In the genomic region with DNA sequence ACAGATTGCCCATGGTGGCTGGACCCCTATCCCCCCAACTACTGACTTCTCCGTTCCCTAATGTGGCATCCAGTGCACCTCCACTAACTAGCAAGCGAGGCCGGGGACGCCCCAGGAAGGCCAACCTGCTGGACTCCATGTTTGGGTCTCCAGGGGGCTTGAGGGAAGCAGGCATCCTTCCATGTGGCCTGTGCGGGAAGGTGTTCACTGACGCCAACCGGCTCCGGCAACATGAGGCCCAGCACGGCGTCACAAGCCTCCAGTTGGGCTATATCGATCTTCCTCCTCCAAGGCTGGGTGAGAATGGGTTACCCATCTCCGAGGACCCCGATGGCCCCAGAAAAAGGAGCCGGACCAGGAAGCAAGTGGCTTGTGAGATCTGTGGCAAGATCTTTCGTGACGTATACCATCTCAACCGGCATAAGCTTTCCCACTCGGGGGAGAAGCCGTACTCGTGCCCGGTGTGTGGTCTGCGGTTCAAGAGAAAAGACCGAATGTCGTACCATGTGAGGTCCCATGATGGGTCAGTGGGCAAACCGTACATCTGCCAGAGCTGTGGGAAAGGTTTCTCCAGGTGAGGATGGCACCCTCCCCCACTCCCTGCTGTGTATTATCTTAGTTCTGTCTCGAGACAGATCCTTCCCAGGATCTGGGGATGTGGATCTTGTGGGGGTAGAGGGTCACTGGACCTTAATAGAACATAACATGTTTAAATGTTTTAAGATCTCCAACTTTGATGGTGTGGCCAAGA, we compare ENCODE assay signal across 8 mouse cellular contexts. TPM values are rescaled to one million over a fixed set of nuclear protein-coding genes. Genes with fewer than 3 reads are reported as not detected.
DNase-seq lines count a peak whose midpoint lies in the region; ATAC-seq and TF ChIP-seq lines count a peak whose summit lies in the region.

No protein-coding gene starts in this region.

- ATAC-seq in CD4-positive, CD25-positive, alpha-beta regulatory T cell, adult 4 months, result no peak
- ATAC-seq in hindbrain, embryonic 11.5 days (ENCODE audit: low FRiP score), result no peak
- ATAC-seq in liver, embryonic 12.5 days, result no peak
- no peak for ATAC-seq in monocyte, adult 5-6 weeks (replicated peaks; ENCODE audit: insufficient number of reproducible peaks, low FRiP score, low TSS enrichment, poor library complexity, severe bottlenecking)

- peaks cover 26% of the 10 kb centered on the region for H3K4me1 ChIP-seq in hindbrain, embryonic 11.5 days (replicated peaks; ENCODE audit: control insufficient read depth, insufficient read depth, low read length)
- peaks cover 89% of the 10 kb centered on the region for H3K4me1 ChIP-seq in liver, embryonic 12.5 days
- H3K4me1 ChIP-seq in olfactory bulb, adult 2 months (ENCODE audit: control insufficient read depth, insufficient read depth, low read length), result peaks cover 54% of the 10 kb centered on the region

- TF ChIP-seq POLR2A in olfactory bulb, adult 2 months (IDR thresholded peaks at IDR 0.05; ENCODE audit: insufficient read depth, low read depth, low read length), result no peak

- H3K4me2 ChIP-seq in hindbrain, embryonic 11.5 days (replicated peaks; ENCODE audit: low read depth, low read length), result peak overlapping the region; percentile 93
- H3K4me2 ChIP-seq in liver, embryonic 12.5 days, result peak overlapping the region; percentile 100

- no peak for TF ChIP-seq CTCF in olfactory bulb, adult 2 months (IDR thresholded peaks at IDR 0.05; ENCODE audit: insufficient read depth, low read depth, low read length)

- peak; percentile 41 for DNase-seq in CD4-positive, CD25-positive, alpha-beta regulatory T cell, adult 2 months (ENCODE audit: low read depth, low spot score)
- DNase-seq in 416B (ENCODE audit: low read depth), result peak; percentile 60
- peak; percentile 57 for DNase-seq in embryo, embryonic 10.5 days (ENCODE audit: low spot score)
- peak; percentile 61 for DNase-seq in hindbrain, embryonic 11.5 days (ENCODE audit: low spot score)

- H3K4me3 ChIP-seq in hindbrain, embryonic 11.5 days (ENCODE audit: low read depth, low read length), result peak overlapping the region; percentile 96
- H3K4me3 ChIP-seq in liver, embryonic 12.5 days, result peak overlapping the region; percentile 87
- peak overlapping the region; percentile 91 for H3K4me3 ChIP-seq in olfactory bulb, adult 2 months (ENCODE audit: insufficient read depth, low read depth, low read length)

- H3K27ac ChIP-seq in hindbrain, embryonic 11.5 days (ENCODE audit: low read depth, low read length), result peak overlapping the region; percentile 100
- H3K27ac ChIP-seq in liver, embryonic 12.5 days, result peak overlapping the region; percentile 95
- peak overlapping the region; percentile 11; the same call in 1 of the 2 replicates for H3K27ac ChIP-seq in olfactory bulb, adult 2 months (ENCODE audit: insufficient read depth, low read depth, low read length)

- H3K36me3 ChIP-seq in hindbrain, embryonic 11.5 days (ENCODE audit: control insufficient read depth, insufficient read depth, low read length), result peaks cover 14% of the 10 kb centered on the region
- peaks cover 43% of the 10 kb centered on the region for H3K36me3 ChIP-seq in liver, embryonic 12.5 days

- H3K9me3 ChIP-seq in hindbrain, embryonic 11.5 days (ENCODE audit: control insufficient read depth, low read length), result no peaks in the 10 kb centered on the region
- H3K9me3 ChIP-seq in liver, embryonic 12.5 days (replicated peaks), result no peaks in the 10 kb centered on the region

- H3K27me3 ChIP-seq in hindbrain, embryonic 11.5 days (ENCODE audit: control insufficient read depth, insufficient read depth, low read length), result no peaks in the 10 kb centered on the region
- 0 out of 2 replicates have a peak, but pooled peaks cover 4% of the 10 kb centered on the region for H3K27me3 ChIP-seq in liver, embryonic 12.5 days (replicated peaks)

- H3K9ac ChIP-seq in hindbrain, embryonic 11.5 days (ENCODE audit: low read depth, low read length), result peak overlapping the region; percentile 98
- H3K9ac ChIP-seq in liver, embryonic 12.5 days, result peak overlapping the region; percentile 92

- WGBS in hindbrain, embryonic 11.5 days, result under 1% methylated on average over 26 of the region's 26 CpGs
- WGBS in liver, embryonic 12.5 days (ENCODE audit: insufficient replicate concordance), result 1% methylated on average over 26 of the region's 26 CpGs
- 3% methylated on average over 26 of the region's 26 CpGs for WGBS in olfactory bulb, adult 2 months

RNA-seq across cellular contexts. Expression of a gene that starts 2.8 kb away (rescaled TPM):
- polyA plus RNA-seq in CD4-positive, CD25-positive, alpha-beta regulatory T cell, adult 4 months (2017; shearing (Covaris generic)), result 10 to 100 TPM; 14.2 to 17.7 TPM
- 91.2 and 97.0 TPM in 2 replicates for polyA plus RNA-seq in hindbrain, embryonic 11.5 days (2014; fragmentation: Nextera tagmentation; extraction: Ambion mirVana)
- polyA plus RNA-seq in liver, embryonic 12.5 days (2016; fragmentation: Nextera tagmentation; extraction: Ambion mirVana), result 29.0 and 30.5 TPM in 2 replicates
- polyA plus RNA-seq in olfactory bulb, adult 2 months (2012; ENCODE audit: insufficient read depth, insufficient read length, low replicate concordance, missing spikeins), result not detected in 2 replicates
- 14.9 to 26.0 TPM (median 20.6 TPM) in 3 replicates for total RNA-seq in monocyte, adult 5-6 weeks (2017)

RNA-seq across cellular contexts. Expression of a gene that starts 25.3 kb away (rescaled TPM):
- polyA plus RNA-seq in CD4-positive, CD25-positive, alpha-beta regulatory T cell, adult 4 months (2017; shearing (Covaris generic)), result 100 to 1,000 TPM; 175 to 190 TPM
- polyA plus RNA-seq in hindbrain, embryonic 11.5 days (2014; fragmentation: Nextera tagmentation; extraction: Ambion mirVana), result 321 and 329 TPM in 2 replicates
- polyA plus RNA-seq in liver, embryonic 12.5 days (2016; fragmentation: Nextera tagmentation; extraction: Ambion mirVana), result 167 and 169 TPM in 2 replicates
- not detected in 2 replicates for polyA plus RNA-seq in olfactory bulb, adult 2 months (2012; ENCODE audit: insufficient read depth, insufficient read length, low replicate concordance, missing spikeins)
- total RNA-seq in monocyte, adult 5-6 weeks (2017), result 165 to 210 TPM (median 199 TPM) in 3 replicates

RNA-seq across cellular contexts. Expression of a gene that starts 38.7 kb away (rescaled TPM):
- polyA plus RNA-seq in CD4-positive, CD25-positive, alpha-beta regulatory T cell, adult 4 months (2017; shearing (Covaris generic)), result 10 to 100 TPM; 54.8 to 78.5 TPM
- polyA plus RNA-seq in hindbrain, embryonic 11.5 days (2014; fragmentation: Nextera tagmentation; extraction: Ambion mirVana), result 11.5 and 12.0 TPM in 2 replicates
- 1.8 and 2.1 TPM in 2 replicates for polyA plus RNA-seq in liver, embryonic 12.5 days (2016; fragmentation: Nextera tagmentation; extraction: Ambion mirVana)
- not detected in 2 replicates for polyA plus RNA-seq in olfactory bulb, adult 2 months (2012; ENCODE audit: insufficient read depth, insufficient read length, low replicate concordance, missing spikeins)
- total RNA-seq in monocyte, adult 5-6 weeks (2017), result 17.3 to 18.3 TPM (median 18.0 TPM) in 3 replicates

Comparison
In these comparisons a context has a peak if more than half of its experiments do, and no peak if none do; other contexts are left out.
1. H3K27ac ChIP-seq: peak in every context shown above with its lines; median percentile 100 in hindbrain, embryonic 11.5 days; 95 in liver, embryonic 12.5 days; 11 in olfactory bulb, adult 2 months.